Mouse (Mus musculus): ENCODE data around the gene Spata31d1d. TPM values are rescaled to one million over a fixed set of nuclear protein-coding genes. Genes with fewer than 3 reads are reported as not detected.
A peak's percentile ranks its signal among the peaks of the same experiment; 100 is the strongest.
"Not testable (repeated sequence)": the region's sequence is repeated elsewhere in the genome, so short reads cannot be mapped to it uniquely, and the experiment has no call there.

The Spata31d1d gene
- total RNA-seq, 2 experiments from 2014 or later: 0.08 TPM; not detected in 1

DNA sequence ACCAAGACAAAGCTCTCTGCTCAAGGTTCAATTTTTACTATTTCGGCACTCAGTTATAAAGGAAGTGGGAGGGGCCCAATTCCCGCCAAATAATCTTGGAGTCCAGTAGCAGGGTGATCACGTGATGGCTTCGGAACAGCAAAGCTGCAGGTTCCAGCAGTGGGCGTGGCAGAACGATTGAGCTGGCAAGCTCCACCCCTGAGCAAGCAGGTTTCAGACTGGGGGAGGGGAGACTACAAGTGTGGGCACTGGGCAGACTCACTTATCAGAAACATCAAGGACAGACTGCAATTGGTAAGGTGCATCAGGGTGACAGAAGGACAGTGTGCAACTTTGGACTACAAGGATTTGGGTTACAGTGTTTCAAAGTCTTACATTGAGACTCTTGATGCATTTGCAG, 2.8 kb upstream of the Spata31d1d start:
- intact Hi-C loops (cut with DNase I); DNase-seq: not testable (repeated sequence)

- no peak for DNase-seq
- intact Hi-C loops (cut with DNase I): no loop called here
Observed at GRCm38 (mm10) chr13:59733936-59734335, 2.4 kb upstream of the Spata31d1d start.

DNA sequence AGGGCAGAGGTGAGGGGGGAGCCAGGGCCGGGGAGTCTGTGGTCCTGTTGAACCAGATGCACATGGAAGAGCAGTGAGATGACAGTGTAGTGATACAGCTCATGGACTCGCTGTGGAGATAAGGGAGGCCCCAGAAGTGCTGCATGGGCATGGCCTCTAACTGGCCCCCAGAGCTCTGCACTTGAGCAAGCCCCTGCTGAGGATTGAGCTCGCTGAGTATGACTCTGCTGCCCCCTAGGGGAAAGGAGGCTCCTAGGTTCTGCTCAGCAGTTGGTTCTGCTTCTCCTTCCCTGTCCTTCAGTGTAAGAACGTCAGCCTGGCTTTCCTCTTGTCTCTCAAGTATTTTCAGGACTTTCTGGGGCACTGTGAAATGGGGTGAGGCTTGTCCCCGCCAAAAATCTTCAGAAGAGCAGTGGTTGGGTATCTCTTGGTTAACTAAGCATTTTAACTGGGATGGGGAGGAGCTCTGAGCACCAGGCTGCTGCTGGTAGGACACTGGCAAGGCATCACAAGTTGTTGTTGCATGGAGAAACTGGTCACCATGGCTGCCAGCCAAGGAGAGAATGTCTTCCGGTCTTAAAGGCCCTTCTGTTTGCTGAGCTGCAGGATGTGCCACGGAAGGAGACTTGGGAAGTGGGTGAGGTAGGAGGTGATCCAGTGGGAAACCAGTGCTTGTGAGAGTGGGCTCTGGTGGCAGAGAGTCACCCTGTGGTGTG, 3.0 kb downstream of the Spata31d1d start:
- intact Hi-C loops (cut with DNase I): loop anchor here (10.0 kb wide), 1 partner anchor 94 kb away; no protein-coding TSS in a partner anchor
- peak; percentile 82 for DNase-seq

DNA sequence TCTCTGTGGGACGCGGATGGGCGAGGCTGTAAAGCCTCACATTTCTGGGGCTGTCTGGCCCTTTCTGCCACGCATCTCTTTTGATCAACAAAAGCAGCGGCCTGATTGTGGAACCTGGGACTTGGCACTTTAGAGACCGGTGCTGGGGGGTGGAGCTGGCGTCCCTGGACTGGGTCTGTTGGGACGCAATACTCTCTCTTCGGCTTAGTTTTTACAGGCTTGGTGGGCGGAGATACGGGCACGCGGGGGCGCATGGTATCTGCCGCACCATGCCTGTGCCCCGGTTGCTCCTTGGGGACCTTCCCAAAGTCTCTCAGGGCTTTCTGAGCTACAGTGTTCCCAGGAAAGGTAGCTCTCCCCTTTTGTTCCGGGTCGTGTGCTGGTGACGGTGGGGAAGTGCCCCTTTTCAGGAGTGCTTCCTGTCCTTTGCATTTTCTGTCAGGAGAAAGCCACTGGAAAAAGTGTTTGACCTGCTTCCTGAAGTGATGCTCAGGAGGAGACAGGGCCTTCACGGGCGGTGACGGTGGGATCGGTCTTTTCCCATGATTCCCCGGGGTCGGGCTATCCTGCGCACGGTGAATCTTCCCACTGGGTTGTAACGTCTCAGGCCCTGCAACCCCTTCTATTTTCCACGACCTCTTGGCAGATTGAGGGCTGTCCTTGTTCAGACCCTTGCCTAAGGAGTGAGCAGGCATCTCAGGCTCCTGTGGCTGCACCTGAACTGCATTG, 5.2 kb downstream of the Spata31d1d start:
- intact Hi-C loops (cut with DNase I): loop anchor here (10.0 kb wide), 1 partner anchor 92 kb away; no protein-coding TSS in a partner anchor
- DNase-seq: no peak

DNA sequence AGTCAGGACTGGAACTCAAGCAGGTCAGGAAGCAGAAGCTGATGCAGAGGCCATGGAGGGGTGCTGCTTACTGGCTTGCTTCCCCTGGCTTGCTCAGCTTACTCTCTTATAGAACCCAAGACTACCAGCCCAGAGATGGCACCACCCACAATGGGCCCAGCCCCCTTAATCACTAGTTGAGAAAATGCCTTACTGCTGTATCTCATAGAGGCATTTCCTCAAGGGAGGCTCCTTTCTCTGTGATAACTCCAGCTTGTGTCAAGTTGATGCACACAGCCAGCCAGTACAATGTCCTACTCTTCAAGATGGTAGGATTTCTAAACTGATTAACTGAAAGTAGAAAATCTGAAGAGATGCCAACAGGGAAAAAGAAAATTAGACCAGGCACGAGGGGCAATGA, 9.5 kb downstream of the Spata31d1d start:
- not testable (repeated sequence) for DNase-seq
- intact Hi-C loops (cut with DNase I): loop anchor here (10.0 kb wide), 1 partner anchor 87 kb away; no protein-coding TSS in a partner anchor

DNA sequence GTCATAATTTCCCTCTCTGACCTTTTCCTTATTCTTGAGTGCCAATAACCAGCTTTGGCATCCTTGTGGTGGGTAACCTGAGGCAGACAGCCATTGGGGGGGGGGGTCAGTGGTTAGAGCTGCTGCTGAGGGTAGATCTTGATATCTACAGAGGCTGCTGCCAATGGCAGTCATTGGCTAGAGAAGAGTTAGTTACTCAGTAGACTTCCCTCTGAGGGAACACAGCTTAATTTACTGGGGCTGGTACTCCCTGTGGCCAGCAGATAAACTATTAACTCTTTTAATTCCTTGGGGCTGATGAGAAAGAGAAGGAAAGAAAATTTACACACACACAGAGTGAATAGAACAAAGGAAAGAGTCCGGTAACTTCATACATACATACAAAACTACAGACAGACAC, 12.1 kb downstream of the Spata31d1d start:
- DNase-seq: no peak
- intact Hi-C loops (cut with DNase I): no loop called here

DNA sequence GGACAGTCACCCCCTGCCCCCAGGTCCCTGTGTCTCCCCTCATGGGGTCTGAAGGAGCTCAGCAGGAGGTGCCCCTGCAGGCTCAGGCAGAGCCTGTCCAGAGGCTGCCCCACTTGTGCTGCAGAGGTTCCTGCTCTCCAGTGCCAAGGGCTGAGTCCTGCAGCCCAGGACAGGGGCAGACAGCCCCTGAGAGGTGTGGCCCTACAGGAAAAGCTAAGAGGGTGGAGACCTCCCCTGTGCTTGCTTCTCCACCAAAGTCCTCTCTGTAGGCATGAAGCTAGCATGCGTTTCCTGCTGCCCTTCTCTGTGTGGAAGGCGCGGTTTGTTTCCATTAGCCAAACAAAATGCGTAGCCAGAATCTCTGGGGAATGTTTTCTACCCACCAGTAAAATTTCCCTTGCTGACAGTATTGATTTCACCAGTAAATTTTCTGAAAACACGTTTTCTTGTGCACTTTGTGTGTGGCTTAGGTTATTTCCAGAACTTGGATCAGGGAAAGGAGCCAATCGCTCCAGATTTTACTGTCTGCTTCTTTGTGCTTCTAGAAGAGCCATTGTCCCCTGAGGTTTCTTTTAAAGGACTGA, 12.6 kb downstream of the Spata31d1d start:
- DNase-seq; intact Hi-C loops (cut with DNase I): not testable (repeated sequence)

DNA sequence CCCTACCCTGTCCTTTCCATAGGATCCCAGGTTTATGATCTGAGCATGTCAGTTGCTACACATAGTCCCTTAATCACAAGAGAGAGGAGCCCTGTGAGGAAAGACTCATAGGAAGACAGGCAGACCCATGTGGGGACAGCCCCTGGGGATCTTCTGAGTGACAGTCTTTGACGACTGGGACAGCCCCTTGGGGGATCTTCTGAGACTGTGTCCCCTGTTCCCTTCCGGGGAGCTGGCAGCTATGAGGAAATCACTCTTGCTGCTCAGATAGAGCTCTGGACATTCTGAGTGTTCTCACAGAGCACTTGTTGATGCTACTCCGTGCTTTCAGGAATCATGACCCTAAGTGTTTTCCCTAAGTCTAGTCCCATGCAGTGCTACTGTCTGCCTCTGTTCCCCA, 17.8 kb downstream of the Spata31d1d start:
- DNase-seq: no peak
- intact Hi-C loops (cut with DNase I): no loop called here

DNA sequence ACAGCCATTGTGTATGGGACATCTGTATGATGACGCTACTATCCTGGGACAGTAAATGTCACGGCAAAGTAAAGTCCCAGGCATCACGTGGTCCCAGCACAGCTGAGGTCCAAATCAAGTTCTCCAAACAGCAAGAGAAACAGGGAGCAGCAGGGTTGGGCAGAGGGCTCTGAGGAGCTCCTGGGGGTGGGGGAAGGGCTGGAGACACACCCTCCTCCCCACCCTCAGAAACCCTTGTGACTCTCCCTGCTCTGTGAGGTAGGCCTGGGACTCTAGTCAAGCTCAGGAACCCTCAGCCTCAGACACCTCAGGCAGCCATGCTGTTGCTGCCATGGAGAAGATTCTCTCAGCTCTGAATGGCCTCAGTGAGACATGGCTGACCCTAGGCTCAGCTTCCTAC, 19.6 kb downstream of the Spata31d1d start, which contains the start of gene Spata31d1b:
TSS of gene Spata31d1b (plus strand) at position 301 of the 400 bp plus-strand sequence.
- DNase-seq; intact Hi-C loops (cut with DNase I): not testable (repeated sequence)

GRCm38 (mm10) chr13:59710230-59710629, 21.3 kb downstream of the Spata31d1d start, which contains the start of gene Spata31d1a:
Gene Spata31d1a, minus strand, starts transcription at chr13:59710330.
- intact Hi-C loops (cut with DNase I): no loop called here
- DNase-seq: no peak

- intact Hi-C loops (cut with DNase I): no loop called here
- no peak for DNase-seq
Observed at GRCm38 (mm10) chr13:59704562-59704961, 27.0 kb downstream of the Spata31d1d start.

- intact Hi-C loops (cut with DNase I): no loop called here
- DNase-seq: no peak
Observed at GRCm38 (mm10) chr13:59703514-59703913, 28.0 kb downstream of the Spata31d1d start.

DNA sequence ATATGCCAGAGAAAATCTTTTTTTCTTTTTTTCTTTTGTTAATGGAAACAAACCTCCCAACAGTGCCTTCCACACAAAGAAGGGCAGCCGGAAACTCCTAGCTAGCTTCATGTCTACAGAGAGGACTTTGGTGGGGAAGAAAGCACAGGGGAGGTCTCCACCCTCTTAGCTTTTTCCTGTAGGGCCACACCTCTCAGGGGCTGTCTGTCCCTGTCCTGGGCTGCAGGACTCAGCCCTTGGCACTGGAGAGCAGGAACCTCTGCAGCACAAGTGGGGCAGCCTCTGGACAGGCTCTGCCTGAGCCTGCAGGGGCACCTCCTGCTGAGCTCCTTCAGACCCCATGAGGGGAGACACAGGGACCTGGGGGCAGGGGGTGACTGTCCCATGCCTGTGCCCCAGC, 31.4 kb downstream of the Spata31d1d start:
- DNase-seq; intact Hi-C loops (cut with DNase I): not testable (repeated sequence)

DNA sequence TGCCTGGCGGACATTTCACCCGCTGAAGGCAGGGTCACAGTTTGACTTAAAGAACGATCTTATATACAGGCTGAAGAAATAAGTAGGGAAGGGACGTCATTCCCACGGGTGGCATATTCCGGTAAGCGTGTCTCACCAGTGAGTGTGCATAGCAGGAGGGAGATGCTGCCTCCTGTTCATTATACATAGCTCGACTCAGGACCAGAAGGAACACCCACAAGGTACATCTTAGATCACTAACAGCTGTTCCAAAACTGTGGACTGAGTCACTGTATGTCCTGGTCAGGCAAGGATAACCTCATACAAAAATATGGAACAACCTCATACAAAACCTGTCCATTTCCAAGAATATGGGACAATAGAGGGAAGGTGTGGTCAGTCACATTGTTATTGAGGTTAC, 32.4 kb downstream of the Spata31d1d start:
- intact Hi-C loops (cut with DNase I): no loop called here
- no peak for DNase-seq

DNA sequence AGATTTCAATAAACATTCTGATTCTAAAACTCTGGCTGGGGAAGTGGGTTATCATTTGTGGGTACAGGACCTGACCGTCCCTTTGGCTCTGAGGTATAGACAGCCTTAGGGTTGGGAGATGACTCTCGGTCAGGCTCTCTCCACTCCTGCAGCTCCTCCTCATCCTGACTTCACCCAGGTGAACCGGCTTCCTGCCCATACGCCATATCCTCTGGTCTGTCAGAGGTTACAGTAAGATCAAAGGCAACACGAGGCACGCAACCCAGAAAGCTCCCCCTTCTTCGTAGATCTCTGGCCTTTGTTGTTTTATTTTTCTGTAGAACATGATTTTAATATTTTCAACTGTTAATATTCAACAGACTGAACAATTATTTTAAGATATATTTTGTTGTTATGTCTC, 35.8 kb downstream of the Spata31d1d start:
- intact Hi-C loops (cut with DNase I): no loop called here
- DNase-seq: no peak

DNA sequence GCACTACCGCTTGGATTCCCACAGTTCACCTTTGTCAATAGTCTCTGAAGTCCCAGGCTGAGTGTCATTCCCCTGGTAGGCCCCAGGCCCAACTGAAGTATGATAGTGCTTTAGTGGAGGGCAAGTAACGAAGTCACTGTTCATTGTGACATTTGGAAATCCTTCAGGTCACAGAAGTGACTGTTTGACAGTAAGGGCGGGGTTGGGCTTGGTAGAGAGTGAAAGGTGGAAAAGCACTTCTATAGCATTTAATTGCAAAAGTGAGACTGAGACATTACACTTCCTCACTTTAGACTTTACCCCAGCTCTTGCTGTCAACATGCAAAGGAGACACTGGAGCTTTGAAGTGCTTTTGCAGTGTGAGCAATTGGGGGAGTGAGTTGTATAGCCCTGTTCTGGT, 37.5 kb downstream of the Spata31d1d start, which contains the start of gene 4921517D22Rik:
TSS of gene 4921517D22Rik (minus strand) at position 101 of the 400 bp plus-strand sequence.
- no peak for DNase-seq
- intact Hi-C loops (cut with DNase I): no loop called here

DNA sequence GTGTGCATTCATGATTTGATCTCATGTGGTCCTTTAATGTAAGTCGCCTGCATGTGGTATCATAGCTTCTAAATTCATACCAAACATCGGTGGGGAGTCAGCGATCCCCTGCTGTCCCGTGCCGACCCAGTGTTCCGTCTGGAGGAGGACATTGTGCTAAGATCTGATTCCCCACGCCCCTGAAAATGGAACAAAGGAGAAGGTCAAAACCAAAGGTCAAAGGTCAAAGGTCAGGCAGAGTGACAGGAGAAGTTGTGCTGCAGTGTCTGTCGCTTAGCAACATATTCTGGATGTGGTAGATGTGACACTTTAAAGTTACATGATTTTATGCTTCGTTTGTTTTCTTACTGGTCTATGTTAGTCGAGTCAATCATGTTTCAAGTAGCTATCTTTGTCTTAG, 40.1 kb downstream of the Spata31d1d start:
- intact Hi-C loops (cut with DNase I): no loop called here
- DNase-seq: no peak

GRCm38 (mm10) chr13:59690576-59690975, 41.0 kb downstream of the Spata31d1d start:
- intact Hi-C loops (cut with DNase I): no loop called here
- no peak for DNase-seq

GRCm38 (mm10) chr13:59689843-59690242, 41.7 kb downstream of the Spata31d1d start:
- no peak for DNase-seq
- intact Hi-C loops (cut with DNase I): no loop called here

GRCm38 (mm10) chr13:59689313-59689712, 42.2 kb downstream of the Spata31d1d start:
- intact Hi-C loops (cut with DNase I): no loop called here
- no peak for DNase-seq

DNA sequence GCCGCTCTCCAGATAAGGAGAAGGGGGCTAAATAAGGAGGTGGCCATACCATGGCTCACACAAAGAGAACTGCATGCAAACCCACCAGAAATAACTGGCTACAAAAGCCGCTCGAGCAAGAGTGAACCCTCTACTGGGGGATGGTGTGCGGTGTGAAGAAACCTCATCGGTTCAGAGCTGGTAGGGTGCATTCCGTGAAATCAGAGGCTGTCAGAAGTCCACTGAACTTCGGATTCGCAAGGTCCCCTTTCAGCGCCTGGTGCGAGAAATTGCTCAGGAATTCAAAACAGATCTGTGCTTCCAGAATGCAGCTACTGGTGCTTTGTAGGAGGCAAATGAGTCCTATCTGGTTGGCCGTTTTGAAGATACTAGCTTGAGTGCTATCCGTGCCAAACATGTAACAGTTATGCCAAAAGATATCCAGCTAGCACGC, 43.2 kb downstream of the Spata31d1d start:
- intact Hi-C loops (cut with DNase I): no loop called here
- DNase-seq: peak; percentile 40
